Mouse (Mus musculus): Measurements from ENCODE around the gene Fbxw8. TPM values are rescaled to one million over a fixed set of nuclear protein-coding genes. Genes with fewer than 3 reads are reported as not detected.
A peak's percentile ranks its signal among the peaks of the same experiment; 100 is the strongest.

The Fbxw8 gene
- polyA plus RNA-seq, 1 experiment = 55.1 TPM

DNA sequence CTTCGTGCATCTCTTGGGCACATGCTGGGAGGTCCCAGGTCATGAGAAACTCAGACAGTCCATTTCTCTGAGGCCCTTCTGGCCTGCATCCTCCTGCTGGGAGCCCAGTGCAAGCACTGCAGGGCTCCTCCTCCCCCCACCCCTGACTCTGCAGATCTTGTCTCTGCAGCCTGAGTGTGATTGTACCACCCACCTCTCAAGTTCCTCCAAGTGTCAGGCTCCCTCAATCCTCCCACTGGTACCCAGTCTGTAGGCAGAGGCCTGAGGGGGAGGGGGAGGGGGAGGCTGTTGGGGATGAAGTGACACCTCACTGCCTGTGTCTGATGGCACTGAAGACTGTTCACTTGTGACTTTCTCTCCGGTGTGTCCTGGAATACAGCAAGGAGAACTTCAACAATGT is 102.1 kb downstream of the Fbxw8 start:
- TF ChIP-seq CTCF (IDR thresholded peaks at IDR 0.05; ENCODE audit: borderline replicate concordance, extremely low read depth, insufficient read depth, insufficient read length) (no peak), POLR2A (IDR thresholded peaks at IDR 0.05; ENCODE audit: borderline replicate concordance, extremely low read depth, insufficient read depth, insufficient read length, poor library complexity, severe bottlenecking) (no peak)
- DNase-seq (ENCODE audit: low read depth) = no peak

- no peak for DNase-seq (ENCODE audit: low read depth)
- no peak for TF ChIP-seq CTCF (IDR thresholded peaks at IDR 0.05; ENCODE audit: borderline replicate concordance, extremely low read depth, insufficient read depth, insufficient read length)
- TF ChIP-seq POLR2A (IDR thresholded peaks at IDR 0.05; ENCODE audit: borderline replicate concordance, extremely low read depth, insufficient read depth, insufficient read length, poor library complexity, severe bottlenecking) = no peak
Observed at GRCm38 (mm10) chr5:118051981-118052662, 103.1 kb downstream of the Fbxw8 start.

DNA sequence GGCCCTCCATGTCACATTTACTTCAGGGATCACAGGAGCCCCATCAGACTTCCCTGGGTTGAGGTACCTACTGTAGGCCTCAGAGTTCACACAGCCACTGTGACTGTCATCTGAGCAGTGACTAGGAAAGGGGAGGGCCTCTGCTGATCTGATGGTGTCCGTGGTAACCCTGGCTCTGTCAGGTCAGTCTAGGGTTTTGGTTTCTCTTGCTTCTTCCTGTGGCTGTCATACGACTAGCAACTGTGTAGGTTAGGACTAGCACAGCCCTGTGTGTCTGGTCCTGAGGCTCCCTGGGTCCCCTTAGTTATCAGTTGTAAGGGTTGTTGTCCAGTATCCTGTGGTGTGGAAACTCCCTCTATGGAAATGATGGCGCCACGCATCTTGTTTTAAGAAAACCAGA is 104.5 kb downstream of the Fbxw8 start:
- no peak for TF ChIP-seq POLR2A (IDR thresholded peaks at IDR 0.05; ENCODE audit: borderline replicate concordance, extremely low read depth, insufficient read depth, insufficient read length, poor library complexity, severe bottlenecking)
- no peak for DNase-seq (ENCODE audit: low read depth)

DNA sequence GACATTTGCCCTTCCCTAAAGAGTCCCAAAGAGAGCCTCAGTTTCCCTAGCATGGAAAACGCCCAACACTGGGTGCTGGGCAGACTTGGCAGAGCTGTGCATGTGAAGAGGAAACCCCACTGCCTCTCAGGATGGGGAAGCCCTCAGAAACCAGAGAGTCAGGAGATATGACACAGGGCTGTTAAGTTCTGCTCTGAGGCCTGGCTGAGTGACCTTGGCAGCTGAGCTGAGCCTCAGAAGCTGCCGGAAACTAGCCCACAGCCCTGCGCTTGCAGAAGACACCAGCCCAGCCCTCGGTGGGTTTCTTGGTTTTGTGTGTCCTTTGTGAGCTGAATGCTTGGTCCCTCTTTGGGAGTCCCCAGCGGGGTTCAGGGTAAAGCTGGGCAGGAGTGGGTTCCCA is 106.3 kb downstream of the Fbxw8 start:
- TF ChIP-seq CTCF (IDR thresholded peaks at IDR 0.05; ENCODE audit: borderline replicate concordance, extremely low read depth, insufficient read depth, insufficient read length) (no peak), POLR2A (IDR thresholded peaks at IDR 0.05; ENCODE audit: borderline replicate concordance, extremely low read depth, insufficient read depth, insufficient read length, poor library complexity, severe bottlenecking) (no peak)
- DNase-seq (ENCODE audit: low read depth) = no peak

DNA sequence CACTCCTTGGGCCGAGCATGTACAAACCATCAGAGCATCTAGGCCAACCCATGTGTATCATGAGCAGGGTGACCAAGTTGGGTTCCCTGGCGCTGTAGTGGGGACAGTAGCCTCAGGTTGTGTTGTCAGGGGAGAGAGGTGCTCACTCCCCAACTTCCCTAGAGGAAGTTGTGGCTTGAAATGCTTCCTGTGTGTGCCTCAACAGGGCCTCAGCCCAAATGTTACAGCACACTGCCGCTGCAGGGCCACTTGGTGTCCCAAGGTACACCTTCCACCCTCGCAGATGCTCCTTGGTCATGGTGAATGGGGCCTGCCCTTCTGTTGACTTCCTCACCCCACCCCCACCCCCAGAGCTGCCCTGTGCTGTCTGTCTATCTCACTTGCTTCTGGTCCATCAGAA is 106.9 kb downstream of the Fbxw8 start:
- TF ChIP-seq POLR2A (IDR thresholded peaks at IDR 0.05; ENCODE audit: borderline replicate concordance, extremely low read depth, insufficient read depth, insufficient read length, poor library complexity, severe bottlenecking) (no peak), CTCF (IDR thresholded peaks at IDR 0.05; ENCODE audit: borderline replicate concordance, extremely low read depth, insufficient read depth, insufficient read length) (no peak)
- DNase-seq (ENCODE audit: low read depth) = no peak

DNA sequence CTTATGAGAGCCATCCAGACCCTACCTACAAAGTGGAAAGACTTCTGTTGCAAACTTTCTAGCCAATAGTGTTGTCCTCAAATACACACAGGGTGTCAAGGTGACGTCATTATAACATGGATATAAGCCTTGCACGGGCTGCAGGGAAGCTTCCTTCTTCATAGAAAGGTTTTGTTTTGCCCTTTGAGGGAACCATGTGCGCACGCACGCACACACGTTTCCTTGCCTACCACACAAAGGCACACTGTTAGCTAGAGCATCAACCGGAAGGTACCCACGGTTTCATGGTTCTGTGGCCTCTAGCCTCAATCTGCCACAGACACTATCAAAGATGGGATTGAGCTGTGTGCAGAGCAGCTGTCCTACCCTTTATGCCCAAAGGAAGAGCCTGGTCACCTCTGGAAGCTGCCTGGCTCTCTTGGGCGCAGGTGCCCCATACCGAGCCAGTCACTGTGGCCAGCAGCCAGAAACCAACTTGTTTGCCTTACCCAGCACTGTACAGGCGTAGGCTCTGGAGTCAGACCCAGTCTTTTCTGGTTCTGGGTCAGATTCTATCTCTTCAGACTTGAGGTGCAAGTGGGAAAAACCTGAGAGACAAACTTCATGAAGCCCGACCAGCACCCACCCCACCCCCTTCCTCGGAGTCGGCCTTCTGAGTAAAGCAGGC is 108.0 kb downstream of the Fbxw8 start:
- DNase-seq (ENCODE audit: low read depth) = no peak
- TF ChIP-seq CTCF (IDR thresholded peaks at IDR 0.05; ENCODE audit: borderline replicate concordance, extremely low read depth, insufficient read depth, insufficient read length) (no peak), POLR2A (IDR thresholded peaks at IDR 0.05; ENCODE audit: borderline replicate concordance, extremely low read depth, insufficient read depth, insufficient read length, poor library complexity, severe bottlenecking) (no peak)

DNA sequence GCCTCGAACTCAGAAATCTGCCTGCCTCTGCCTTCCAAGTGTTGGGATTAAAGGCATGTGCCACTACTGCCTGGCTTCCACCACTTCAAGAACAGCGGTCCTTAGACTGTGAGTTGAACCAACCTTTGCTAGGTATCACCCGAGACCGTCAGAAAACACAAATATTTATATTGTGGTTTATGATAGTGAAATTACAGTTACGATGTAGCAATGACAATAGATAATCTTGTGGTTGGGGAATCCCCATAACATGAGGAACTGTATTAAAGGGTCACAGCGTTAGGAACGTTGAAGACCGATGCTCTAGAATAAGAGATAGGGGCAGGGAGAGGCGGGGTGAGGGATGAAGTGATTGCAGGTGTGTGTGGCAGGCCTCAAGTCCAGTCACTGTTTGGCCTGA is 109.9 kb downstream of the Fbxw8 start:
- TF ChIP-seq CTCF (IDR thresholded peaks at IDR 0.05; ENCODE audit: borderline replicate concordance, extremely low read depth, insufficient read depth, insufficient read length) (no peak), POLR2A (IDR thresholded peaks at IDR 0.05; ENCODE audit: borderline replicate concordance, extremely low read depth, insufficient read depth, insufficient read length, poor library complexity, severe bottlenecking) (no peak)
- DNase-seq (ENCODE audit: low read depth) = no peak

GRCm38 (mm10) chr5:118044907-118045306 is 110.4 kb downstream of the Fbxw8 start:
- TF ChIP-seq POLR2A (IDR thresholded peaks at IDR 0.05; ENCODE audit: borderline replicate concordance, extremely low read depth, insufficient read depth, insufficient read length, poor library complexity, severe bottlenecking) = no peak
- no peak for TF ChIP-seq CTCF (IDR thresholded peaks at IDR 0.05; ENCODE audit: borderline replicate concordance, extremely low read depth, insufficient read depth, insufficient read length)
- DNase-seq (ENCODE audit: low read depth) = peak; percentile 84

GRCm38 (mm10) chr5:118043761-118044160 is 111.5 kb downstream of the Fbxw8 start:
- no peak for DNase-seq (ENCODE audit: low read depth)
- no peak for TF ChIP-seq POLR2A (IDR thresholded peaks at IDR 0.05; ENCODE audit: borderline replicate concordance, extremely low read depth, insufficient read depth, insufficient read length, poor library complexity, severe bottlenecking)
- TF ChIP-seq CTCF (IDR thresholded peaks at IDR 0.05; ENCODE audit: borderline replicate concordance, extremely low read depth, insufficient read depth, insufficient read length) = no peak

- no peak for TF ChIP-seq POLR2A (IDR thresholded peaks at IDR 0.05; ENCODE audit: borderline replicate concordance, extremely low read depth, insufficient read depth, insufficient read length, poor library complexity, severe bottlenecking)
- TF ChIP-seq CTCF (IDR thresholded peaks at IDR 0.05; ENCODE audit: borderline replicate concordance, extremely low read depth, insufficient read depth, insufficient read length) = no peak
- DNase-seq (ENCODE audit: low read depth) = peak; percentile 61
Observed at GRCm38 (mm10) chr5:118042599-118042998, 112.7 kb downstream of the Fbxw8 start.

DNA sequence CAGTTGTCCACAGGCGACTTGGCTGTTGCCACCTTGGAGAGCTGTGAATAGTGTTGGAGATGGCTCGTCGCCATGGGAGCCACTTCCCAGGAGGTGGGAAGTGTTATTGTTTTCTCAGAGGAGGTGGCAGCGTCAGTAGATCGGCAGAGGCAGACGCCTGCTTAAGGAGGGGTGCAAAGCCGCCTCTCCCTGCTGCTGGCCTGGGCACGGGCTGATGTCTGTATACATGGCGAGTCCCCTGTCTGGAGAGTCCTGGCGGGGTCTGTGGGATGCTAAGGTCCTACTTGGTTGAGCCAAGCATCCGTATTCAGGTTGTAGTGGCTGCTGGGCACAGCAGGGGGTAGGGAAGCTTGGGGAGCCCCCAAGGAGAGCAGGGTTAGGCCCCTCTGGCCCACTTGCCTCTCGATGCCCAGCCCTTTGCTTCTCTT is 116.0 kb downstream of the Fbxw8 start:
- peak; percentile 68 for DNase-seq (ENCODE audit: low read depth)
- no peak for TF ChIP-seq POLR2A (IDR thresholded peaks at IDR 0.05; ENCODE audit: borderline replicate concordance, extremely low read depth, insufficient read depth, insufficient read length, poor library complexity, severe bottlenecking)
- no peak for TF ChIP-seq CTCF (IDR thresholded peaks at IDR 0.05; ENCODE audit: borderline replicate concordance, extremely low read depth, insufficient read depth, insufficient read length)
